In genomic region chr10:118564528-118565268, GRCm38 (mm10) we compare ENCODE assay signal across 12 mouse cellular contexts.
DNase-seq lines count a peak whose midpoint lies in the region; ATAC-seq lines count a peak whose summit lies in the region.
"Had no signal": no experiment of that assay in that cellular context is flagged by ENCODE, and none has a peak within 500 bp of the region (broad histone marks: within the 10 kb centered on the region; RNA-seq: fewer than 3 reads in every experiment).

No protein-coding gene starts in this region.

- H3K9ac ChIP-seq in neural tube, embryonic 15.5 days (replicated peaks), result no peak overlapping the region
- H3K9ac ChIP-seq: heart, embryonic 15.5 days; lung, embryonic 15.5 days; midbrain, embryonic 15.5 days had no signal

- no peak for ATAC-seq in neural tube, embryonic 15.5 days (ENCODE audit: low FRiP score)
- ATAC-seq: intestine, embryonic 16.5 days; midbrain, embryonic 15.5 days had no signal

- no peaks in the 10 kb centered on the region for H3K4me1 ChIP-seq in neural tube, embryonic 15.5 days
- no peaks in the 10 kb centered on the region for H3K4me1 ChIP-seq in midbrain, embryonic 10.5 days
- H3K4me1 ChIP-seq: lung, embryonic 15.5 days; midbrain, embryonic 15.5 days had no signal

- H3K36me3 ChIP-seq in neural tube, embryonic 15.5 days, result no peaks in the 10 kb centered on the region
- H3K36me3 ChIP-seq in midbrain, embryonic 10.5 days, result no peaks in the 10 kb centered on the region
- H3K36me3 ChIP-seq: heart, embryonic 15.5 days; lung, embryonic 15.5 days; midbrain, embryonic 15.5 days had no signal

- peak; percentile 57 to 61 for DNase-seq in cerebellum, postnatal 10 days
- no peak for DNase-seq in cerebellum, adult 18-20 months
- DNase-seq in urinary bladder, adult 18-20 months (ENCODE audit: low spot score in 2 of 2), result peak; percentile 41 to 73
- DNase-seq in urinary bladder, postnatal 10 days (ENCODE audit: low spot score), result no peak
- DNase-seq in layer of hippocampus, postnatal 25 days (ENCODE audit: extremely low spot score in 1 of 2, low spot score in 1 of 2), result peak; percentile 26 to 27
- peak; percentile 34 to 67 for DNase-seq in urinary bladder, postnatal 36 days (ENCODE audit: low spot score in 2 of 2)
- no peak for DNase-seq in midbrain, embryonic 10.5 days (ENCODE audit: low spot score)

- WGBS in neural tube, embryonic 15.5 days, result 77% methylated on average over 16 of the region's 16 CpGs
- 88% methylated on average over 16 of the region's 16 CpGs for WGBS in midbrain, embryonic 10.5 days

- no peak overlapping the region for H3K4me2 ChIP-seq in neural tube, embryonic 15.5 days
- H3K4me2 ChIP-seq: heart, embryonic 15.5 days; lung, embryonic 15.5 days; midbrain, embryonic 15.5 days had no signal

- H3K27me3 ChIP-seq in neural tube, embryonic 15.5 days (replicated peaks), result no peaks in the 10 kb centered on the region
- H3K27me3 ChIP-seq in midbrain, embryonic 10.5 days (ENCODE audit: low read depth, poor library complexity, severe bottlenecking), result no peaks in the 10 kb centered on the region
- H3K27me3 ChIP-seq: heart, embryonic 15.5 days; lung, embryonic 15.5 days; midbrain, embryonic 15.5 days had no signal

- no peak overlapping the region for H3K27ac ChIP-seq in neural tube, embryonic 15.5 days (replicated peaks)
- no peak overlapping the region for H3K27ac ChIP-seq in midbrain, embryonic 10.5 days (replicated peaks)
- H3K27ac ChIP-seq: heart, embryonic 15.5 days; lung, embryonic 15.5 days; midbrain, embryonic 15.5 days had no signal

- H3K9me3 ChIP-seq in neural tube, embryonic 15.5 days (replicated peaks), result no peaks in the 10 kb centered on the region
- H3K9me3 ChIP-seq in midbrain, embryonic 10.5 days (replicated peaks), result no peaks in the 10 kb centered on the region
- H3K9me3 ChIP-seq: heart, embryonic 15.5 days; lung, embryonic 15.5 days; midbrain, embryonic 15.5 days had no signal

- H3K4me3 ChIP-seq in neural tube, embryonic 15.5 days (replicated peaks), result no peak overlapping the region
- H3K4me3 ChIP-seq in midbrain, embryonic 10.5 days, result no peak overlapping the region
- H3K4me3 ChIP-seq: heart, embryonic 15.5 days; lung, embryonic 15.5 days; midbrain, embryonic 15.5 days had no signal

Comparison
In these comparisons a context has a peak if more than half of its experiments do, and no peak if none do; other contexts are left out.
1. DNase-seq: peak in cerebellum, postnatal 10 days (2 of 2), urinary bladder, adult 18-20 months (2 of 2), layer of hippocampus, postnatal 25 days (2 of 2) and urinary bladder, postnatal 36 days (2 of 2); none in cerebellum, adult 18-20 months (0 of 2), urinary bladder, postnatal 10 days (single experiment) and midbrain, embryonic 10.5 days (single experiment).